Mouse (Mus musculus) mesoderm, embryonic 11.5 days (tissue): Measurements from ENCODE around the gene Kdelc2.
A peak's percentile ranks its signal among the peaks of the same experiment; 100 is the strongest.

ENCODE experiments used
- DNase-seq: peaks from one replicate; pipeline ENCODE4 v3.0.0-alpha.2; 2012; ENCODE audit warnings: low read depth, low spot score

The Kdelc2 gene

DNA sequence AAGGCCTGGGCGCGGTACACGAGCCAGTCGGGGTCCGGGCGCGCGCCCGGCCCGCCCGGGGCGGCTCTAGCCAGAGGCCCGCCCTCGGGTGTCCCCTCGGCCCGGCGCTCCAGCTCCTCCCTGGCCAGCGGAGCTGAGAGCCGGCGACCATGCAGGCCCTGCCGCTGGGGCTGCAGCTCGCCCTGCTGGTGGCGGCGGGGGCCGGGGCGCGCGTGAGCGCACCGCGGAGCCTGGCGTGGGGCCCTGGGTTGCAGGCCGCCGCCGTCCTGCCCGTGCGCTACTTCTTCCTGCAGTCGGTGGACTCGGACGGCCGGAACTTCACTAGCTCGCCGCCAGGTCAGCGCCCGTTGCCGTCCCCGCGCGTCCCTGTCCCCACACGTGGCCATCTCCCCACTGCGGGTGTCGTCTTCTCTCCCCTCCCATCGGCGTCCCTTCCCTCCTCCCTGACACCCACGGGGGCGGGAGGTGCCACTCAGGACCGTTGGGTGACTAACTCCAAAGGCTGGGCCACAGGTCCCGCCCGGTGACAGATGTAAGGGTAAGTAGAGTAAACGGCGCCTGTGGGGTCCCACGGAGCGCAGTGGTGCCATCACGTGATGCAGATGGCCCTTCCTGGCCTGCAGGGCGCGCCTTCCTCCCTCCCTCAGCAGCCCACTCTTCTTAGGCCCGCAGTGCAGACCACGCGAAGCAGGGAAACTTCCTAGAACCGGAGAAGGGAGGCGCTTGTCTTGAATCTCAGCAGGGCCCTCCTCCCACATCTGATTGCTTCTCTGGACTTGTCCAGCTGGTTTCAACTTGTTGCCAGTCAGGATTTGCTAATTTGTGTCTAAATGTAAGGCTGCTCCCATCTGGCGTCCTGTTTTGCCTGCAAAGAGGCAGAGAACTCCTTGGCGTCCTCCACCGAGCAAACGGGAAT is at the start of gene Kdelc2:
Kdelc2 (plus strand) TSS at position 75 of the 916 bp plus-strand sequence.
- DNase-seq: peak; percentile 88

DNA sequence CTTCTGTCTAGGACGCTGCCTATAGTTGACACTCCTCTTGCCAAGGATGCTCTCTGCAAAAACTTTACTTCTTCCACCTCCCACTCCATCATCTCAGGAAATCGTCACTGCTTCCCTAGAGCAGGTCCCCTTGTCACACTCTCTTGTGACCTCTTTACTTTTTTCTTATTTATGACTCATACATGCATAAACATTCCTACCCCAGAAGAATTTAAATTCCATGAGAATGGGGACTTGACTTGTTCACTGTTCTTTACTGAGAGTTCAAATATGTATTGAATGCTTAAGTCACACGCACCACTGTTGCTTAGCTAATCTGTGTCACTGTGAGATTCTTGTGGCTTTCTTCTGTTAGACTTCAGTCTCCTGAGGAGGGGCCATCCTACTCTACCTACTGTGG is 48.7 kb upstream of the Kdelc2 start:
- no peak for DNase-seq

DNA sequence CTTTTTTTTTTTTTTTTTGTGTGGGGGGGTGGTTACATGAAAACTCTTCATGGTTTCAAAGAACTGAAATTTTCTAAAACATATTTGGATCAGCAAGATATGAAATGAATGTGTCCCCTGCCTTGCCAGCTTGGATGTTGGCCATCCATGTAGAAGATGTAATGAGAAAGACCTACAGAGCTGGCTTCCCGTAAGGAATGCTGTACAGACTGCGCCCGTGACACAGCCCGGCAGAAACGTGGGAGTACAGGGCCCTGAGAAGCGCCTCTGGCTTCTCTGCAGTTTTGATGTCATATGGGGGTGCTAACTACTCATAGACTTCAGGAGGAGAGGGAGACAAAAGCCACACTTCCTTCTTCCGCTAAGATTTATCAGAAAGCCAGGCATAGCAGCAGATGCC is 44.2 kb upstream of the Kdelc2 start:
- no peak for DNase-seq

DNA sequence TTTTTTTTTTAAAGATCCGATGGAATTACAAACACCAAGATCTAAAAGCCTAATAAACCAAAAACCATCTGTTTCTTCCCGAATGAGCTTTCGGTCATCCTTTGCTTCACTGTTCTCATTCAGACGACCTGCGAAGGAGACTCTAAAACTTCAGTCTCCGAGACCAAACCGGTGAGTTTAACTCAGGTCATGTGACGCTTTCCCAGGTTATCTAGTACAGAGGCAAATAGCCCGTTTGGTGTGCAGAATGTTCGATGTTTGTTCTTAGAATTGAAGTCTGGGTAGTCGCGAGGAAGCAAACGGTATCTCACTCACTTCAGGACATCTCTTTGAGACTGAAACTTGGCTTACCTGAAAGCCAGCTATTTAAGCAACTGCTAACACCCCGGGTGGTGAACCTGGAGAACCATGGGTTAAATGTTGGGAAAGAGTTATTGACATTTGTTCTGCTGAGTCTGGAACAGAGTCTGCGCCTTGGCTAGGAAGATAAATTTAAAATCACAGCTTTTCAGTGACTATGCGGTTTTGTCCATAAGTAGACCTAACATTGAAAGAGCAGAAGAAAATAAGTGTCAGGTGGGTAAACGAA is 43.4 kb upstream of the Kdelc2 start:
- DNase-seq: no peak

DNA sequence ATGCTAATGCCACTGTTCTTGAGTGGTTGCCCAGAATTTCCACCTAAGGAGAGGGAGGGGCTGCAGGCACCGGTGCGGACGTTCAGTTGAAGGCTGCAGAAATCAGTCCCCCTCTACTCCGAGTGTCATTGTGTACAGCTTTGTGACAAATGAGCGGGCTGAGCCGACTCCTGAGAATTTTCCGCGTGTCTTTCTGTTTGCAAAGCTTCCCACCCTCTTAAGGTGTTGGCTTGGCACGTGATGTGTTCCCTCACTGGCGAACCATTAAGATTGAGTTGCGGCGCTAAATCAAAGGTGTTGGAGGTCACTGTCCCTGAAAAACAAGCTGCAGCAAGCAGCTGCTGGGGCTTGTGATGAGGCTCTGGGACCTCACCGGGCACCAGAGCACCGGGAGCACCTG is 42.9 kb upstream of the Kdelc2 start:
- DNase-seq: no peak

DNA sequence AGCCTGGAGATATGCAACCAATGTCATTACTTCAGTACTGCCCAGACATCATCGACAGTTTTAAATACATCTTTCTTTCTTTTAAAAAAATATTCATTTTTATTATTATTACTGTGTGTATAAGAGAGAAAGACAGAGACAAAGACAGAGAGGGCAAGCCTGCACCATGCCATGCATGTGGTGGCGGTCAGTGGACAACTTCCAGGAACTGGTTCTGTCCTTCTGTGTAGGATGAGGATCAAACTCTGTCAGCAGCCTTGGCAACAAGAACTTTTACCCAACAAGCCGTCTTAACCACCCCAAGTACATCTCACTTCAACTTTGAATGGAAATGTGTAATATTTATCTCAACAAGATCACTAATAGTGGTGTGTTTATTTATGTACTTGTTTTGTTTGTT is 41.8 kb upstream of the Kdelc2 start:
- no peak for DNase-seq

DNA sequence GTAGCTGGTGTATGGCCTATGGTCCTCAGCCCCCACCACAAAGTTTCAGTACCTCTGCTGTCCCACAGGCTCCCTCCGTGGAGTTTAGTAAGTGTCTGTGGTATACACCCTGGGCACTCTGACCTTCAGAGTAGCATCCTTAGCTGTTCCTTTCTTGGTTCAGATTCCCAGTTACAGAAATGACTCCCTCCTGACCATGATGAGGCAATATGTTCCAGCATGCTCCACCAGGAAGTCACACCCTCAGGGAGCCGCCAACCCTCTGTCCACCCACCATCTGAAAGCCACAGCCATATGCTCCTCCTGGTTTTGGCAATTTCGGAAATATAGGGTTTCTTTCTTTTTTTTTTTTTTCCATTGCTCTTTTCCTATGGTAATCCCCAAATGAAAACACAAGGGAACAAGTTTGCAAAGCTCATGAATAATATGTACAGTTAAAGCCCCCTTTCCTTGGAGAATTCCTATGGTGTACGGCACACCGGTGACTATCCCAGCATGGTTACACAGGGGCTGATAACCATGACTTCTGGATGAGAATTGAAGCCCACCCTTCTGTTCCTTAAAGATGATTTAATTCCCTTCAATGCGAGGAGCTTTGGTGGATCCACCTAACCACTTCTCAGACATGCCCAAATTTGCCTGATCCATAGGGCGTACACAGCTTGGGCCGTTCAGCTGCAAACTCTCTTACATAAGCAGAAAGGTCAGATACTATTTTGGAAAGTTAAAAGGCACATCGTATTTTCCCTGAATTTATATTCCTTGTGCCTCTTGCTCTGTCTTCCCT is 39.0 kb upstream of the Kdelc2 start:
- no peak for DNase-seq

DNA sequence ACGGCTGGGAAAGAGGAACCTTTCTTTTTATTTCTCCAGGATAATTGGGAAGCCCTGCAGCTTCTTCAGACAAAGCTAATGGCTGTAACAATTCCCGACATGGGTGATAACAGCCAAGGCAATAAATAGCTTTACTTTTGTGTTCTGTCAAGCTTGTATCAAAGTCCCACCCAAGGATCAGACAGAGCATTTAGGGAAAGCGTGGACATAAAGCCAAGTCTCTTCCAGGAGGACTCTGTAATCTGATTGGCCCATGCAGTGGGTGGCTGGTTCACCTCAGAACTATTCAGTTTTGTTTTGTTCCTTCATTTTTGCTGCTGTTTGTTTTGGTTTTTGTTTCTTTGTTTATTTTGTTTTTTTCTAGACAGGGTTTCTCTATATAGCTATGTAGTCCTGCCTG is 38.1 kb upstream of the Kdelc2 start:
- no peak for DNase-seq

DNA sequence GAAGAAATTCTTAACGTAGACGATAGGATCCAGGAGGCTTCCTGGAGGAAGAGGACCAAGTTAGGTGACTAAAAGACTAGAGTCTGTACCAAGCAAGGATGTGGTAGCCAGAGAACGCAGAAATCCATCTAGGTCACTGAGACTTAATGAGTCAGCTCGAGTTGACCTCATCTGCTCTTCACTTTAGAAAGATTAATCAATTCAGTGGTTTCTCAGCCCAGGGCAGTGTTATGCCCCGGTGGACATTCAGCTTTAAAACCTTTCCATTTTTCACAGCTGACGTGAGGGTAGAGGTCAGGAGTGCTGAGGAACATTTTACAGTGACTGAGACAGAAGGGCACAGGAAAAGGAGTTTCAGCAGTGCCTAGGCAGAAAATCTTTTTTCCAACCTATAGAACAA is 37.4 kb upstream of the Kdelc2 start:
- DNase-seq: no peak

DNA sequence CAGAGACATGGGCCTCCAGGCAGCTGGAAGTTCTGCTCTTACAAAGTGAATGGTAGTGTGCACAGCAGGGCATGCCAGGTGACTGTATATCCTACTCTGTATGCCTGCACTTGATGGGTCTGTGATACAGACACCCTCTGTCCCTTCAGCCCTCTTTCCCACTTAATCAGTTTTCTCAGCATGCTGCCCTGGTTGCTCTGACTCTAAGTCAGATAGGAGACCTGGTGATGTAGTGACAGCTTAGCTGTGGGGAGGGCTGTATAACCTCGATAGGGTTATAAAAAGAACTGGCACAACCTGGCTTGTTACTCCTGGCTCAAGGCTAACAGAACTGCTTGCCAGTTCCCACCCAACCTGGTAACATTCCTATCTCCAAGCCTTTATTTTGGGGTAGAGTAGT is 34.6 kb upstream of the Kdelc2 start:
- DNase-seq: no peak

DNA sequence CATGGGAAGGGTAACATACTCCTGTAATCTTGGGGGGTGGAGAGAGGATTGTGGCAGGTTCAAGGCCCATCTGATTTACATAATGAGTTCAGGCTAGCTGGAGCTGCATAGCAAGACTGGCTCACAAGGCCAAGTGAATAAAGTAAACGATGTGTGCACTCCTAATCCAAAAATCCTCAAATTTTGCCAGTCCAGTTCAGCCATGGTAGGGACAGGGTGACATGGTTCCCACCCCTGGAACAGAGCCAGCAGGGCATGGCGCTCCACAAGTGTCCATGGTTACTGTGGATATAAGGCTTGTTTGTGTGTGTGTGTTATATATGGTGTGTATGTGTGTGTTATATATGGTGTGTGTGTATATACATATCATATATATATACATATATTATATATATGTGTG is 33.5 kb upstream of the Kdelc2 start:
- no peak for DNase-seq

DNA sequence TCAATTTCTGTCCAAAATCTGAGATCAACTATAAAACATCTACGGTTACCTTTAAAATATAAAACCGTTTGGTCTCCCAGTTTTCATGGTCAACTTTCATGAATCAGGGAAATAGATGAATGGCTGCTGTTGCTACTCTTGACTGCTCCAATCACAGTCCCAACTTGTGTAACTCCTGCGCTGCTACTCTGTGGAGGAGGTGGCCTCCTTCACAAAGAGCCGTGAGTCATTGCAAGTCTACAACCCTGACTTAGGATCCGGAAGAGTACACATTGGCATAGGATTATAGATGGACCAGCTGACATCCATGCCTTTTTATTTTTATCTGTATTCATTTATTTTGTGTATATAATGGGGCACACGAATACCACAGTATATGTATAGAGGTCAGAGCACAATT is 31.9 kb upstream of the Kdelc2 start:
- DNase-seq: no peak

DNA sequence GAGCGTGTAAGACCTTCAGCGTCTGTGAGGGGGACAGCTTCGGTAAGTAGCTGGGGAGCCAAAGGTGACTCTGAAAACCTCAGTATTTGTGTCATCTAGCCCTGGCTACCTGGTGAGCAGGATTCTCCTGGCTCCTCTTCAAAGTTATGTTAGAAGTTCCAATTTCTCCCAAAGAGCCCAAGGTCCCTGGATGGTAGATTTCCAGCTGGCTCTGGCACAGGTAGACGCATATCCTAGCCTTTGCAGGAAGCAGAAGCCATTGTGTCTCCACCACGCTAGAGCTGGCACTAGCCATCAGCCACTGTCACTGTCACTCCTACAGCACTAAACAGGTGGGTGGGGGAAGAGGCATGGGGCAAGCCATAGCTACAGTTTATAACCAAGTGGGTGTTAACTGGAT is 30.7 kb upstream of the Kdelc2 start:
- no peak for DNase-seq

DNA sequence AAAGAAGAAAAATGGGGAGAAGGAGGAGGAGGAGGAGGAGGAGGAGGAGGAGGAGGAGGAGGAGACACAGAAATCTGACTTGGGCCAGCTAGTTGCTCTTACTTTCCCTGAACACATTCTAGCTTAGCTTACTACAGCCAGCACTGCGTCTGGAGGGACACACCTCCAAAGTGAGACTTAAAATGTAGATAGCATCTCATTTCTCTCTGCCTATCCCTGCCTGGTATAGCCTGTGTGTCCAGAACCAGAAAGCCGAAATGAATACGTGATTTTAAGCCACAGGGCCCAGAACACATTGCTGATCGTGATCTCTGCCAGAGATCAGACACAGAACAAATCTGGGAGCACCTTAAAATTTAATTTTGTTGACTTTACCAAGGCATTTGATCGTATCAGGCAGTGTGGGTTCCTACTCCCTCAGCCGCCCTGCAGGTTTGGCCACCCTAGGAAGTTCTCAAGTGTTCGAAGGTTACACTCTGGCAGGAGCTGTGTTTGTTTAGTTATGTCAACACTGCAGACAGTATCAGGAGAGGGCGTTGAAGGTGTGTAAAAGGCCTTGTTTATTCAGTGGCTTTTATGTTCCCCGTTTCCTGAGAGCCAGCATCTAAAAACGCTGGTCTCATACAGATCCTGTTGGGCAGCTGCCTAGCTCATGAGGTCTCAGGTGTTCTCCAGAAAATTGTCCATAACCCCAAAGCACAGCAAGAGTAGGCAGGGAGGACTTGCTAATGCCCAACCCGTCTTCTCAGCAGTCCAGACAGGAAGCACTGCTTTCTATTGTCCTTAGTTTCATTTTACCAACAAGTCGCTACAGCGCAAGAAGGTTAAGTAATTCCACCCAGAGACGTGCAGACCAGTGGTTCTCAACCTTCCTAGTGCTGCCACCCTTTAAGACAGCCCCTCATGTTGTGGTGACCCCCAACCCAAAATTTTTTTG is 27.3 kb upstream of the Kdelc2 start:
- DNase-seq: no peak

DNA sequence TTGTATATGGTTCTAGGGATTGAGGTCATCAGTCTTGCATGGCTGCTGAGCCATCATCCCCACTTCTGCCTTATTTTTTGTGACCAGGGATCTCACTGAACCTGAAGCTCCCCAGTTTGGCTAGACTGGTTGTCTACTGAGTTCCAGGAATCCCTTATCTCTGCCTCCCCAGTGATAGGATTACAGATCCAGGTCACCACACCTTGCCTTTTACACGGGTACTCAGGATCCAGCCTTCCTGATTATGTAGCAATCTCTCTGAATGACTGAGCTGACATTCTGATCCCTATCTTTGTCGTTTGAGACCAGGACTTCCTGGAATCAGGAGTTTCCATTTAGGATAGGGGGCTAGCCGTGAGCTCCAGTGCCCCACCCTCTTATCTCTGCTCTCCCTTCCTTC is 12.5 kb upstream of the Kdelc2 start:
- no peak for DNase-seq

DNA sequence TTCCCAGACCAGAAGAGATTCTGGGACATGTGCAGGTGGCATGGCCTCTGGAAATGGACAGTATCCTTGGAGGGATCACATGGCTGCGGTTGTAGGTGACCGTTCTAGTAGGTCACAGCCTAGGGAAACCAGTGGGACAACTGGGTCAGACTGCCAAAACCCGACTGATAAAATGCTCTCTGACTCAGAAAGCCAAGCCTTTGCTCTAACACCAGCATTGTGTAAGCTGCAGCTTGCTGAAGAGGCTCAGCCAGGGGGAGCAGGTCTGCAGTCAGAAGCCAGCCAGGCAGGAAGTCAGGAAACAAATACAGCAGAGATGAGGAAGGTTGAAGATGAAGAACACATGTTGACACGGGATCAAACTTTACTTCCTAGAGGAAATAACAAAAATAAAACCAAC is 7.9 kb upstream of the Kdelc2 start:
- DNase-seq: no peak

DNA sequence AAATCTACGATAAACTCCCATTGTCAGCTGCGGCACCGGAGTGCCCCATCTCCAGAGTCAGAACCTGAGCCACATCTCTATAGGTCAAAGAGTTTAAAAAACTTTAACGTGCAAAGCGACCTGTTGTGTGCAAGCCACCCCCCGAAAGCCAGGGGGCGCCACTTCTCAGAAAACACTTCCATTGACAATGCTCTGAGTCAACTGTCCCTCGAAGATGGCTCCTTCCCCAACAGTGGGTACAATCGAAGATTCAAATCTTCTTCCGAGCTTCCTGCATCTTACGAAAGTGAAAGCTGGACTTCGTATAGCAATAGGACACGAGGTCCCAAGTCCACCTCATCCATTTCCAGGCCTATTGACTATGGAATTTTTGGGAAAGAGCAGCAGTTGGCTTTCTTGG is 7.0 kb upstream of the Kdelc2 start:
- no peak for DNase-seq

DNA sequence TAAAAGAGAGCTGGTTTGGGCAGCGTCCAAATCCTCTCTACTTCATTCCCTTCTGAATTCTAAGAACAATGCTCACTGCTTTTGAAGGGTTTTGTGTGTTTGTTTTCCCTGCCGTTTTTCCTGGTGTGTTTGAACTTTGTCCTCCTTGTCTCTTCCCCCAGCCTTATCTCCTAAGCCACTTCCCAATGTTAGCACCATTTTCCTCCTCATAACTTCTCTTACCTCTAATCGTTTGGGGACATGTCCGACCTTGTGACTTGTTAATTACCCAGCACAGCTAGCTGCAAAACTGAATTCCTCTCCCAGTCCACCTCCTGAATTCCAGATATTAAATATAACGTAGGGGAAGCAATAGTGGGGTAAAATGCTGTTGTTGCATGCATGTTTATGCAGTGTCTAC is 6.2 kb upstream of the Kdelc2 start:
- DNase-seq: no peak

DNA sequence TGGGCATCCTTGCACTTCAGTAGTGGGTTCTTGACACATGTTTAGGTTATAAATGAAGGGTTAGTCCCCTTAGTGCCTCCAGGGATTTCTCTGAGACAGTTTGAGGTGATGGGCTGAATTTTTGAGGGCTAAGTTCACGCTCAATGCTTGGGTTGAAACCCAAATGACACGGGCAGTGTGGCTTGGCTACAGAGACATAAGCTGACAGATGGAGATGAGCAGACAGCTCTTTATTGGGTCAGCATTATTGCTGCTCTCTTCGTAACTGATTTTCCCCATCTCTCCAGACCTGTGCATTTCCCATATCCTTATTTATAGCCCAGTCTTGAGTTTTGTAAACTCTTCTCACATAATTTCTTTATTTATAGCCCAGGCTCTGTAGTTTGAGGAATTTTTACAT is 5.7 kb upstream of the Kdelc2 start:
- no peak for DNase-seq

DNA sequence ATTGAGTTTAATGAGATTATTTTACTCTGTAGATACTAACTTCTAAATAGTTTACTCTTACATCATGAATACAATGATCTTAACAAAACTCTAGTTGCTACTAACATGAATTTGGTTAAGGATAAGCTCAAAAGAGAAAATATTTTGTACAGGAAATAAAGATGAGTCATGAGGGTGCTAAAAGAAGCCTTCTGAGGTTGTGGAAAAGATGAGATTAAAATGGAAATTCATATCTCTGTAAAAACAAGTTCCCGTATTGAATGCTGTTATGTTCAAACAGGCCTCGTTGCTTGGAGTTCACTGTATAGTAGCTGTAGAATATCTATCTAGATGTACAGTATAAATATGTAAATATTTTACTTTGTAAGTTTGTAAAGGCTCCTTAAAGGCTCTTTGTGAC is 3.2 kb upstream of the Kdelc2 start:
- DNase-seq: no peak

DNA sequence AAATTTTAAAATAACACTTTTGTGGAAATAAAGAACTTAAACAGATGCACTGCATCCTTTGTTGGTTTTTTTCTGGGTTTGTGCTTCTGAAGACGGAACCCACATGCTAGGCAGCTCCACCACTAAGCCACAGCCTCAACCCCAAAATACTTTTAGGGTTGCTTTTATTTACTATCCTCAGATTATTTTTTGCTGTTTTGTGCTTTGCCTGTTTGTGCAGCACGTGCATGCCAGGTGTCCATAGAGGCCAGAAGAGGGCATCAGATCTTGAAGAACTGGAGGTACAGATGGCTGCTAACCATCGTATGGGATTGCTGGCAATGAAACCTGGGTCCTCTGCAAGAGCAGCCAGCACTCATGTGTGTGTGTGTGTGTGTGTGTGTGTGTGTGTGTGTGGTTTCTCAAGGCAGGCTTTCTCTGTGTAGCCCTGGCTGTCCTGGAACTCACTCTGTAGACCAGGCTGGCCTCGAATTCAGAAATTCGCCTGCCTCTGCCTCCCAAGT is 2.7 kb upstream of the Kdelc2 start:
- no peak for DNase-seq
